Mouse (Mus musculus) neural tube, postnatal 0 days (tissue): ENCODE data around the gene Sema5b. TPM values are rescaled to one million over a fixed set of nuclear protein-coding genes. Genes with fewer than 3 reads are reported as not detected.

Source experiments
- polyA plus RNA-seq: library from polyadenylated mRNA; unstranded; fragments of >200 nt; fragmentation: Nextera tagmentation; extraction: Ambion mirVana; gene quantifications from 2 replicates; pipeline ENCODE4 v1.2.1, GENCODE M21; 2015

Gene Sema5b
- 8.7 and 11.8 TPM in 2 replicates for polyA plus RNA-seq

GRCm38 (mm10) chr16:35541117-35541641, at the start of gene Sema5b:
Sema5b (plus strand) TSS chr16:35541145.

Other genes with a start within 250 kb of the Sema5b start
- gene Sec22a, start 177.2 kb upstream of the Sema5b start, polyA plus RNA-seq, result 35.8 and 37.5 TPM in 2 replicates
- 9.1 and 10.2 TPM in 2 replicates for gene Pdia5, start 50.3 kb upstream of the Sema5b start, polyA plus RNA-seq
- 37.1 and 43.6 TPM in 2 replicates for gene Dirc2, start 228.2 kb downstream of the Sema5b start, polyA plus RNA-seq
- 7.7 and 8.3 TPM in 2 replicates for gene Hspbap1, start 229.2 kb downstream of the Sema5b start, polyA plus RNA-seq